Mouse (Mus musculus): ENCODE data around the gene Ldlrad1. TPM values are rescaled to one million over a fixed set of nuclear protein-coding genes. Genes with fewer than 3 reads are reported as not detected.
A peak's percentile ranks its signal among the peaks of the same experiment; 100 is the strongest.

Ldlrad1 gene
- polyA plus RNA-seq, 1 experiment = 0.19 TPM

DNA sequence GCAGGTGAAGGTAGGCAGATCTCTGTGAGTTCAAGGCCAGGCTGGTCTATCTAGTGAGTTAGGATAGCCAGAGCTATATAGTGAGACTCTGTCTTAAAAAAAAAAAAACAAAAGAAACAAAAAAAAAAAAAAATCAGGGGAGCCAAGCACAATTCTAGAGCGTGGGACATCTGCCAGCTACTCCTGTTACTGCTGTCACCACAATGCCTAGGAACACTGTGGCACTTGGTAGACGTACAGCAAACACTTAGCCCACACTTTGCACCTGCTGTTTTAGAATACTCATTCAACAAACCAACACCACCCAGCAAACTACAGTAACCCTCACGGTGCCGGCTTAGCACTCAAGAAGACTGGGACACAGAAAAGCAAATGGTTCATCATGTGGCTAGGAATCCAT is 2.5 kb downstream of the Ldlrad1 start:
- no peak for DNase-seq (ENCODE audit: low read depth)

DNA sequence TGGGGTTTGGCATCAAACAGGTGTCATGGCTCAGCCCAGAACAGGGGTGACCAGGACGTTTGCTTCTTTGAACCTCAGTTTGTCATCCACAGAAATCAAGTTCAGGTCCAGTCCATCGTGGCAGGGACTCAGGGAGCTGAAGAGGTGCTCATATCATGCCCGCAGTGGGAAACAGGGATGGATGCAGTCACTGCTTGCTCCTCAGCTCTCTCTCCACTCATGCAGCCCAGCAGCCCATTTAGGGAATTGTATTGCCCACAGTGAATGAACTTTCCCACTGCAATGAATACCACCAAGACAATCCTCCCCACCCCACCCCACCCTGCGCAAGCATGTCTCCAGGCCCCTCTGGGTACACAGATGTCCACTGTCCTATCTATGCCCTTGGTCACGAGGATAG is 3.0 kb downstream of the Ldlrad1 start:
- no peak for DNase-seq (ENCODE audit: low read depth)

DNA sequence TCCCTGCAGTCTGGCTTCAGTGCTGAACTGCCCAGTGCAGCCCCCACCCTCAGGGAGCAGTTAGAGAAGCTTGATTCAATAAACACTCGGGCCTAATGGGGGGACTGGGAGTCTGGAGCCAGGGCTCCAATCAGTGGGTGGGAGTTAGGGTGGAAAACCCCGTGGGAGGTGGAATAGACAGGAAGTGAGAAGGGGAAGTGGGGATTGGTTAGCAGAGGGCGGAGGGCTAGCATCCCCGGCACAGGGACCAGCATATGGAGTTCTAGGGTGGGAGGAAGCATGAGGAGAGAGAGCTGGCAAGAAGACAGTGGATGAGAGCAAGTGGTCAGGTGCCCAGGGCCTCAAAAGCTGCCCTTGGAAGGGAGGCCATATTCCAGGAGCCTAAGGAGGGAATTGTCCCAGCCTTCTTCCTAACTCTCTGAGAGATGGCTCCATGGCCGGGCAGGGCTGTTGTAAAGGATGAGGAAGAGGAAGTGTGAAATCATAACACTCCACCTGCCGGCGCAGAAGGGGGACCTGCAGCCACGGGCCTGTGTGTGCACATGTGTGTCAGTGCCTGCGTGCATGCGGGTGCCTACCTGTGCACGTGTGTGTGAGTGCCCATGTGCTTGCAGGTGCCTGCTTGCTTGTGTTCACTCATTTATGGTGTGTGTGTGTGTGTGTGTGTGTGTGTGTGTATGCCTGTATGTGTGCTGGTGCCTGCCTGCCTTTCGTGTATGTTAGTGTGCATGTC is 4.5 kb downstream of the Ldlrad1 start:
- no peak for DNase-seq (ENCODE audit: low read depth)

DNA sequence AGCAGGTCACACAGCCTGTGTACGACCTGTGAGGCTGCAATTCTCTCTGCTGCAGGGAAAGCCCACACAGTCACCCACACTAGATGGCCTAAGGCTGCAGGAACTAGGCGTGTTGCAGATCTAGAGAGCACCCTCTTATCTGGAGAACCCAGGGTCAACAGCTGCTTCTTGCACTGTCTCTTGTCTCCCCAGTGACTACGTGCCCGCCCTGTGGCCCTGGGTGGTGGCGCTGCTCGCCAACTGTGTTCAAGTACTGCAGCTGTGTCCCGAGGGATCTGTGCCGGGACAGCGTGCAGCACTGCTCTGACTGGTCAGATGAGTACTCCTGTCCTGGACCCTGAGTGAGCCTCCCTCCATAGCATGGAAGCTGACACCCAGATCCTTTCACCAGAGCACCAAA is 8.6 kb downstream of the Ldlrad1 start:
- DNase-seq (ENCODE audit: low read depth) = no peak

DNA sequence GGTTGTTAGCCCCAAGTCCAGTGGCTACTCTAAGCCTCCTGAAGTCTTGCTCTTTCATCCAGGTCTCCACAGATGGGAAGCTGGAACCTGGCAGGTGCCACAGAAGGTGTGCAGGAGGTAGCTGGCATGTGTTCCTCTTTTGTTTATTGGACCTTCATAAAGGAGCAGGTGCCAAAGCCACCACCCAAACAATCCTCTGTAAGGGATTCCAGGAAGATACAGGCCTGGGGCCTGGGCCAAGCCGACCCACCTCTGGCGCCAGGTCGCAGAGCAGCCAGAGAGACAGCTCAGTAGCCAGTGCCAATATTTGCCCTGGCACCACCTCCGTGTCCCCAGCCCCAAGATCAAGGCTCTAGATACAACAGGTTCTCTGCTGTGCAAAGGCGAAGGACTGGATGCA is 12.5 kb downstream of the Ldlrad1 start:
- DNase-seq (ENCODE audit: low read depth) = no peak

DNA sequence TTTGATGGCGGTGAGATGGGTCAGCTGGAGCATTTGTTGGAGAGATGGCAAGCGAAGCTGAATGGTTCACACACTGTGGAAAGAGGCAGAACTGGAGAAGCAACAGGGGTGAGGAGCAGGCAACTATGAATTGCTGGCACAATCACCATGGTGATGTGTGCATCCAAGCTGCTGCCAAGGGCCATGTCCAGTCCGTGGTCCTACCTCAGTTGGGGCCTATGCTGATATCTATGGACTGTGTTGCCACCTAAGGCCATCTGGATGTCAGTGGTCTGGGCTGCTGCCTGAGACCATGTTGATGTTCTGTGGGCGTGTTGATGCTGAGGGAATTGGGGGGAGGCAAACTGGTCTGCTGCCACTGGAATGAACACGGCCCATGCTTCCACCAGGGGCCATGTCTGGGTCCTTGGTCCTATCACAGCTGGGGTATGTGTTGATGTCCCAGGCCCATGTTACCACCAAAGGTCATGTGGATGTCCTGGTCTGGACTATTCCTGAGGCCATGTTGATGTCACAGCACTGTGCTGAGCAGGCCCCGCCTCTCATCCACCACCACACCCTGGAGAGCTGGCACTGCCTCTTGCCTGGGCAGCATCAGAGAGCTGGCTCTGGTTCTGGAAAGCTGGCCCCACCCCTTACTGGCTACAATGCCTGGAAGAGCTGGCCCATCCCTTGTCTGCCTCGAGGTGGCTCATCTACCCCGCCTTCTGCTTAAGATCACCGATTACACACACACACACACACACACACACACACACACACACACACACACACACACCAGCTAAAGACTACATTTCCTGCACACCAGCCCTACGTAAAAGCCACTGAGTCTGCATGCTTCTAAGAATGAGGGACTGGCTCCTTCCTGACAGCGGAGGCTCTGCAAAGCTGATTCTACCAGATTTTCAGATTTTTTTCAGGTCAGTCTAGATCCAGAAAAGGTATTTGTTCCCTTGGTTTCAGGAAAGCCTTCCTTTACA is 14.5 kb downstream of the Ldlrad1 start:
- peak; percentile 27 for DNase-seq (ENCODE audit: low read depth)

DNA sequence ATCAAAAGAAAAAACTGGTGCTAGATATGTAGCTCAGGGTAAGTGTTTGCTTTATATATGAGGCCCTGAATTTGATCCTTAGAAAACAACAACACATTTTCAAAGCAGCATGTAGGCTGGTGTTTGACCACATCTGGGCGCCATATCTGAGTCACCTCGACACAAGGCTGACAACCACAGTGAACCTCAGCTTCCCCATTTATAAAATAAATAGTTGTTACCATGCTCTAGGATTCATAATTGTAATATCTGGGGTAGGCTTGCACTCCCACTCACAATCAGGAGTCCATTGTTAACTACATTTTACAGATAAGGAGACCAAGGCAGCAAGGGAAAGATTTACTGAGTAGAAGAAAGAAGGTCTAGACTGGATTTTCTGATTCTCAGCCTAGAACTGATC is 17.3 kb downstream of the Ldlrad1 start:
- DNase-seq (ENCODE audit: low read depth) = no peak

DNA sequence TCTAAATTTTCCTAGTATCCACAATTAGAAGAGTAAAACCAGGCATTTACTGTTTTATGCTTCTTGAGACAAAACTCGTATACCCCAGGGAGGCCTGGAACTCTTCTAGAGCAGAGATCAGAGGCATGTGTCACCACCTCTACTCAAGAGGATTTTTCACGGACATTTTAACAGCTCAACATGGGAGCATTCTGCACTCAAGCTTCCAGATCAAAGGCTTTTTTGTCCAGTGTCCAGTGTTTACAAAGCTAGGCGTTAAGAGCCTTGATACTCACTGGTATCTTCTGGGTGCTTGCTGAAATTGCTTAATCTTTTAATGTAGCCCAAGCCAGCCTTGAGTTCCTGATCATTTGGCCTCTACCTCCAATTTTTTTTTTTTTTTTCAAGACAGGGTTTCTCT is 23.2 kb downstream of the Ldlrad1 start:
- DNase-seq (ENCODE audit: low read depth) = no peak

DNA sequence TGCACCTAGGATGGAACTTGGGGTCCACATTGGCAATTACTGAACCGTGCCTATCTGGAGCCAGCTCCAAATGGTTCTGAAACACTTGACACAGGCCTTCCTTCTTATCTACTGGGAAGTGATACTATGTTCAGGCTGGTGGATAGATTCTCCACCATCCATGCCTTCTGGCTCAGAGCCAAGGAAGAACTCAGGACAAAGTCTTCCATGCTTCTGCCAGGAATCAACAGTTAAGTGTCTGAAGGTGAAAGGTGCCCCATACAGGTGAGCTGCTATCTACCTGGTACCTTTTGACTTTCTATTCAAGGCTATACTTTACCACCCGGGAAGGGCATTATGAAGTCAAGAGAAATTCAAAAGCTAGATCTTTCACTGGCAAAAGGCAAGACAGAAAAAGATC is 29.3 kb downstream of the Ldlrad1 start:
- no peak for DNase-seq (ENCODE audit: low read depth)

DNA sequence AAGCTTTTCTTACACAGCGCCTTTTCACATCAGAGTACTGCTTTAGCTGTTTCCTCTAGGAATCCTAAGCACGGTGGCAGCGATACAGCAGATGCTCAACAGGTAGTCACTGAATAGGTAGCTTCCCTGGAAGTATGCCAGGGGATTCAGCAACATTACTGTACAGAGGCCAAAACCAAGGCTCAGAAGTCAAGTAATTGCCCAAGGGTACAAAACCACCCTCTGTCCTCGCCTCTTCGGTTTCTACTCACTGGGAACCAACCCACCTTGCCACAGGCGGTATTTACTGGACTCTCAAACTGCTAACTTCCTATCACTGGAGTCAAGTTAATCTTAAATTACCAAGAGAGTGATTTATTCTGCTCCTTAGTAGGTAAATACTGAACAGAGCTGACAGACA is 31.2 kb downstream of the Ldlrad1 start:
- DNase-seq (ENCODE audit: low read depth) = peak; percentile 75

DNA sequence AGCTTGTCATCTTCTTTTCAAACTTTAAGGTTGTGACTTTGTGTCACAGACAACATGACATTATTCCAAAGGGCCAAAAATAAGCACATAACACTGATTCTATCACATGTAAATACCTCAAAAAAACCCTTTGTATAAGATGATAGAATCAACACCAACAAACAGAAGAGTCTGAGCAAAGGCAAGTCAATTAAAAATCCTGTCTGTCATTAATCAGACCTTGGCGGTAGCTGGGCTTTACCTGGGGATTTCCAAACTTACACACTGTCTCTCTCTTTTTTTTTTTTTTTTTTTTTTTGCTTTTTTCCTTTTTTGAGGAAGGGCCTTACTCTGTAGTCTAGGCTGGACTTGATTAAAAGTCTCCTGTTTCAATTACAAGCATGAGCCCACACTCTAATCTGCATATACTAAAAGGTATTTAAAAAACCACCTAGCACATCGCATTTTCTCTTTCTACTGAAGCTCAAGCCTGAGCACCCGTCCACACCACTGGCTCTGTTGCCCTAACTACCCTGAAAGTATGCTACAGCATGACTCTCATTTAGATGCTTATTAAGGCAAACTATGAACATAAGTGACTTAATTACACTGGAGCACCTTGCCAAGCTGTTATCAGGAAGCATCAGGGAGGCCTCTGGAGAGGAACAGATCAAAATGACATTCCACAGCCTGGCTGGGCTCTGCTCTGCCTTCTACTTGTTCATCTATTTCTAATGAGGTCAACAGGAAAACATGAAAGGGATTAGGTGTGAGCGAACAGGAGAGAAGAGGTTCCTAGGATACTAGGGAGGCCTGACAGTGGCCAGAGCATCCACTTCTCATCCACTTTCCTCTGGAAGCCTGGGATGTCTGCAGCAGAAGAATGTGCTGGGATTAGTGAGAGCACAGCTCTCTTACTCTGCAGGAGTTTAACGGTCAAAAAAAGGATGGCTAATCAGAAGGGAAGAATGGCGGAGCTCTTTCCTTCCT is 34.7 kb downstream of the Ldlrad1 start:
- DNase-seq (ENCODE audit: low read depth) = no peak

DNA sequence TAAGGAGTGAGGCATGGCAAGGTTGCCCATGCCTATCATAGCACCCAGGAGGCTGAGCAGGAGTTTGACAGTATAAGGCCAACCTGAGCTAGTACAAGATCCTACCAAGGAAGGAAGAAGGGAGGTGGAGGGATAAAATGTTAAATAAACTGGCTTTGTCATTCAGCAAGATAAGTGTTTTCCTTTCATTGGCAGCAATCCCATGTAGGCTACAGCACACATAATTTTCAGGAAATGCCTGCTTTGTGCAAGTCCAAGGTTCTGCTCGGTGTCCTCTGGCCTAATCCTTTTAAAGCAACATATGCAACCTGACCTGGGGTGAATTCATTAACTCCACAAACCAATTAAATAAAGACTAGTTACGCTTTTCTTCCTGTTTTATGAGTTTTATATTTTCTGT is 36.4 kb downstream of the Ldlrad1 start:
- DNase-seq (ENCODE audit: low read depth) = no peak

DNA sequence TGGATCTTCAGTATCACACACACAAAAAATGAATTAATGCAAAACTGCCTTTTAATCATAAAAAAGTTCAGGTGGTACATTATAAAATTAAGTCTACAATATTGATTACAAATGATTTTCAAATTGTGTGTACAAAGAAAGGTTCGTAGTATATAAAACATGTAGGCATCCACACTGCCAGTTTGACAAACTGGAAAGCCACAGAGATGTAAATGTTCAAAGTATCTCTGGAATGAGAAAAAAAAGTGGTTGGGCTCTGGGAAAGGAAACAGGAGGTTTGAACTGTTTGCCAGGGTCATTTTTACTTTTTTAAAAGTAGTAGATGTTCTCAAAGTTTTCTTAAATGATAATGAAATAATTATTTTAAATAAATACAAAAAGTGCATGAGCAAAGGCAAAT is 37.1 kb downstream of the Ldlrad1 start:
- no peak for DNase-seq (ENCODE audit: low read depth)

DNA sequence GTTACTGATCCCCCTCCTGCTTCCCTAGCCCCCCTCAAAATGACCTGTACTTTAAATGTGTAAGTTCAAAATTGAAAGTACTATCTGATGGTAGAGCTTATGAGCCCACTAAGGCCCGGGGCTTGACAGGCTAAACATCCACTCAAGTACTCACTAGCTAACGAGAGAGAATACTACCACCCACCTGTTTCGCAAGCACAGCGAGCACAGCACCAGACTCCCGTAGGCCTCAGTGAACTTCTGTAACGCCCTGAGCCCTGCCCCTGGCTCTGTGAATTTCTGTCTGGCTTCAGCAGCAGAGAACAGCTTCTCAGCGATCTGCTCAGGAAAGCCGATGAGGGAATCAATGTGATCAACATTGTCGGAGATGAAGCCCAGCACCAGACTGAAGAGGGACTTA is 38.1 kb downstream of the Ldlrad1 start:
- no peak for DNase-seq (ENCODE audit: low read depth)

DNA sequence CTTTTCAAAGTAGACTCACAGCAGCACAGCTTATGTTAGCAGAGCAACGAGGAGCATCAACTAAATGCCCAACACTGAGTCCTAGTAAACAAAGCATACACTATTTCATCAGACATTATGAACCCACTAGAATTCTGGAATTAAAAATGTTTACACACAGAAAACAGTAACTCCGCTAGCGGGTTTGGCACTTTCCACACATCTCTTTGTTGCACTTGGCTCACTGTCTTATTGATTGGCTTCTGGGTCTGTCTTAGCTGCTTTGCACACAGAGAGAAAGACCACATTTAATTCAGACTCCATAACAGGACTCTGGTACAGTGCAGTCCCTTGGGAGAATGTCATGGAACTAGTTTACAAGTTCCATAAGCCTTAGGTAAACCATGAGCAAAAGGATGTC is 39.1 kb downstream of the Ldlrad1 start:
- DNase-seq (ENCODE audit: low read depth) = no peak

DNA sequence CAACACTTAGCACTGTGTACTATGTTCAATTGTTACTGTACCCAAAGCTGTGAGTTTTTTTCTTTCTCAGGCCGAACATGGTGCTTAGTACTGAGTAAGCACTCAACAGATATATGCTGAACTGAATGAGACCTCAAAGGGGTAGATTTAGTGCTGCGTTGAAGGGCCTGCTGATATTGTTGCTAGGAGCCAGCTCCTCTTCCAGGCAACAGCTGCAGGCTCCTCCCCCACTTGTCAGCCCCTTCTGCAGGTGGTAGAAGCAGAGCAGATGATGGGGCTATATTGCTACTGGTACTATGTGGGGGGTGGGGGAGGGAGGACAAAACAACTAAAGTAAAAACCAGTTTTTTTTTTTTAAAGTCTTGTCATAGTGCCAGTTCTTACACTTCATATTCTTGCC is 40.5 kb downstream of the Ldlrad1 start:
- no peak for DNase-seq (ENCODE audit: low read depth)

DNA sequence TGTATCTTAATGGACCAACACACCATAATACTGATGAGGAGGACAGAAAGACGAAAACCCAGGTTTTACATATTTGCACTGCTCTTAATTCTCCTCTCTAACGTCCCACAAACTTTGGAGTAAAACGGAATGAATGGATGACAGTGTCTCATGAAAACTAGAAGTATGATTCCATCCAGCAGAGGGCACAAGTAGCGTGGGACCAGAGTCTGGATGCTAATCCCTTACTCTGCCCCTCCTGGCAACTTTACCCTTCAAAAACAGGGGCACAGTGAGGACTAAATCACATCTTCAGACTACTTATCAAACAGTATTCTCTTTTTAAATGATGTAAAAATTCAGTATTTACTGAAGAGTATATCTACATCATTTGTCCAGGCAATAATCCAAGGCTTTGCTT is 41.5 kb downstream of the Ldlrad1 start:
- DNase-seq (ENCODE audit: low read depth) = no peak

DNA sequence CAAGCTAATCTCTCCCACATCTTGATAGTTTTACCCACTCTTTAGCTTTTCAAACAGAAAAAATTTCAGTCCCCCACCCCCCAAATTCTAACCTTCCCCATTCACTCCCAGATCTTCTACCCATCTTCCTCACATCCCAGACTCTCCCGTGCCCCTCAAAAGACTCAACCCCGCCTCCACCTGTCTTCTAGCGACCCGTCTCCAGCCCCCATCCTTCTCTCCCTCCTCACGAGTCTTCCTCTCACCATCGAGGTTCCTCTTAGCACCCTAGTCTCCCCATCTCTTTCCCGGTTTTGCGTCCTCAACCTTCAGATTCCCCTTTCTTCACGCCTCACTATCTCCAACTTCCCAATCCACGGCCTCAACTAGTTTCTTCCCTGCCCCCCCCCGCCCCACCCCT is 43.5 kb downstream of the Ldlrad1 start:
- DNase-seq (ENCODE audit: low read depth) = no peak

DNA sequence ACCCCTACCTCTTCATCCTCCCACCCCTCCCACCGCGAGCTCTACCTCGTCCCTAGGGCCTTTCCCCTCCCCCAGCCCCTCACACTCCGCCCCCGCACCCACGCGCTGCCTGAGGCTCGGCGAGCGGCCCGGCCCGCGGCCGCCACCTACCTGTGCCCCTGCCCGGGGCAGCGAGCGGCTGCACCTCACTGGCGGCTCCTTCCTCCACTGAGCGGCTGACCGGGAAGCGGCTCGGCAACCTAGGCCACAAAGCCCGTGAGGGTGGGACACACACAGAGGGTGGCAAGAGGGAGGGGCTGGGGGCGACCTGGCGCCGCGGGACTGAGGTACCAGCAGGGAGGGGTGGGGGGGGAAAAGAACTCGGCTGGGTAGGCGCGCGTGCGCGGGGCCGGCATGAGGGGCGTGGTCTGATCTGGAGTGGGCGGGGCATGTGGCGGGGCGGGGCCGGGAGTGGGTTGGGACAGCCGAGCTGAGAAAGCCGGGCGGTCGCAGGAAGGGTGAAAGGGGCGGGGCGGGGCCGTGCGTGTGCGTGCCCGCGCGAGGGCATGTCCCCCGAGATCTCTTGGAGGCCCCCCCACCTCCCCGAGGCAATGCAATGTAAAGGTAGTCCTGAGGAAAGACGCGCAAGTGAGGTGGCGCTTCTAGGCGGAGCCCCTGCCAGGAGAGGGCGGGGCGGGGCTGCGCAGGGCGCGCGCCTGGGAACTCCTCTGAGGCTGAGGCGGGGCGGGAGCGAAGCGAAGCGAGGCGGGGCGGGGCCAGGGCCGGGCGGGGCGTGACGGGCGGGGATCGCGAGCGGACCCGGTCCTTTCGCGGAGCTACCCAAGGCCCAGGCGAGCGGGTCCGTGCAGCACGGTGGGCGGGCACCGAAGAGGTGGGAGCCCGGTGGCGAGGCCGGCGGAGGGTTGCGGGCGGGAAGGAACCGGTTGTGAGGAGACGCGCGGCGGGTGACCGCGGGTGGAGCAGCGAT is 44.4 kb downstream of the Ldlrad1 start, which contains the start of the genes Lrrc42 and Hspb11:
Gene Lrrc42, minus strand, starts transcription at position 408 of the 967 bp plus-strand sequence.
Gene Hspb11, plus strand, starts transcription at position 469 of the 967 bp plus-strand sequence.
- DNase-seq (ENCODE audit: low read depth) = peak; percentile 59

DNA sequence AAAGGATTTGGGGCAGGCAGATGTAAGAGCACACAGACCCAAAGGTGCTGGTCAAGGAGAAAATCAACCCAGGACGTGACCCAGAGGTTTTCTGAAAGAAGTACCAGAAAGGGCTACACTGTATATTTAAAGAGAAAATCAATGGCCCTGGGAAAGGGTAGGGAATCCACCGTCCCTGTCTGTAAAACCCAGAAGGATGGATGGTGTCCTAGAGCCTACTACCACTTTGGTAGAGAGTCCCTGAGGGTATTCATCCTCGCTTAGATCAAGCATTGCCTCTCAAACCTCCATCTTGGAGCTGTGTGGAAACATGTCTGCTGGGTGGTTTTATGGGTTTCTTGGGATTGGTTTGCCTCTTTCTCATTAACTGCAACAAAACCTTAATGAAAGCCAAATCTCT is 45.4 kb downstream of the Ldlrad1 start:
- no peak for DNase-seq (ENCODE audit: low read depth)

All from gonadal fat pad, adult 2 months (tissue).